Mouse (Mus musculus): ENCODE measurements around the gene Dnajb2. TPM values are rescaled to one million over a fixed set of nuclear protein-coding genes. Genes with fewer than 3 reads are reported as not detected.
A peak's percentile ranks its signal among the peaks of the same experiment; 100 is the strongest.

Dnajb2 gene
- polyA plus RNA-seq, 2 experiments, result 22.4 to 41.9 TPM

GRCm38 (mm10) chr1:75255516-75256046 is 19.4 kb downstream of the Dnajb2 start:
- no peak for TF ChIP-seq POLR2A (IDR thresholded peaks at IDR 0.05; ENCODE audit: borderline replicate concordance, extremely low read depth, insufficient read depth, insufficient read length)
- 68% methylated on average over 10 of the region's 10 CpGs for WGBS
- Histone ChIP-seq H3K36me3 (ENCODE audit: control insufficient read depth, insufficient read depth, low read length) (no peaks in the 10 kb centered on the region), H3K4me1 (ENCODE audit: control insufficient read depth, insufficient read depth, low read length) (peaks cover 7% of the 10 kb centered on the region; the same call in 1 of the 2 replicates), H3K9me3 (ENCODE audit: control insufficient read depth, low read length) (no peaks in the 10 kb centered on the region), H3K4me3 (replicated peaks; ENCODE audit: low read length) (no peak overlapping the region), H3K27me3 (ENCODE audit: control insufficient read depth, insufficient read depth, low read length) (no peaks in the 10 kb centered on the region), H3K9ac (ENCODE audit: low read depth, low read length, severe bottlenecking) (no peak overlapping the region), H3K4me2 (replicated peaks; ENCODE audit: low read depth, low read length, severe bottlenecking) (no peak overlapping the region), H3K27ac (replicated peaks; ENCODE audit: low read depth, low read length) (no peak overlapping the region)
- ATAC-seq (ENCODE audit: low FRiP score, low read depth), result no peak
- DNase-seq (ENCODE audit: low spot score), result no peak

GRCm38 (mm10) chr1:75261278-75261677 is 25.1 kb downstream of the Dnajb2 start:
- Histone ChIP-seq H3K27ac (replicated peaks; ENCODE audit: low read depth, low read length) (no peak overlapping the region), H3K4me2 (replicated peaks; ENCODE audit: low read depth, low read length, severe bottlenecking) (no peak overlapping the region), H3K27me3 (ENCODE audit: control insufficient read depth, insufficient read depth, low read length) (peaks cover 41% of the 10 kb centered on the region), H3K4me1 (ENCODE audit: control insufficient read depth, insufficient read depth, low read length) (no peaks in the 10 kb centered on the region), H3K9me3 (ENCODE audit: control insufficient read depth, low read length) (no peaks in the 10 kb centered on the region), H3K9ac (ENCODE audit: low read depth, low read length, severe bottlenecking) (no peak overlapping the region), H3K36me3 (ENCODE audit: control insufficient read depth, insufficient read depth, low read length) (no peaks in the 10 kb centered on the region), H3K4me3 (replicated peaks; ENCODE audit: low read length) (no peak overlapping the region)
- ATAC-seq (ENCODE audit: low FRiP score, low read depth) (no peak), DNase-seq (ENCODE audit: low spot score) (no peak)
- no peak for TF ChIP-seq POLR2A (IDR thresholded peaks at IDR 0.05; ENCODE audit: borderline replicate concordance, extremely low read depth, insufficient read depth, insufficient read length)

- Histone ChIP-seq H3K4me3 (replicated peaks; ENCODE audit: low read length) (no peak overlapping the region), H3K27ac (replicated peaks; ENCODE audit: low read depth, low read length) (no peak overlapping the region), H3K27me3 (ENCODE audit: control insufficient read depth, insufficient read depth, low read length) (peaks cover 41% of the 10 kb centered on the region), H3K36me3 (ENCODE audit: control insufficient read depth, insufficient read depth, low read length) (no peaks in the 10 kb centered on the region), H3K9ac (ENCODE audit: low read depth, low read length, severe bottlenecking) (no peak overlapping the region), H3K4me1 (ENCODE audit: control insufficient read depth, insufficient read depth, low read length) (no peaks in the 10 kb centered on the region), H3K9me3 (ENCODE audit: control insufficient read depth, low read length) (no peaks in the 10 kb centered on the region), H3K4me2 (replicated peaks; ENCODE audit: low read depth, low read length, severe bottlenecking) (no peak overlapping the region)
- no peak for ATAC-seq (ENCODE audit: low FRiP score, low read depth)
- DNase-seq (ENCODE audit: low spot score), result peak; percentile 77
- WGBS, result 3% methylated on average over 39 of the region's 40 CpGs
- TF ChIP-seq POLR2A (IDR thresholded peaks at IDR 0.05; ENCODE audit: borderline replicate concordance, extremely low read depth, insufficient read depth, insufficient read length), result no peak
These were observed 27.1 kb downstream of the Dnajb2 start for GRCm38 (mm10) chr1:75262969-75263951.

GRCm38 (mm10) chr1:75264091-75264880 is 28.1 kb downstream of the Dnajb2 start, which contains the start of gene Ptprn:
TSS of gene Ptprn (minus strand) at chr1:75264502.
- no peak for ATAC-seq (ENCODE audit: low FRiP score, low read depth)
- 12% methylated on average over 31 of the region's 32 CpGs for WGBS
- TF ChIP-seq POLR2A (IDR thresholded peaks at IDR 0.05; ENCODE audit: borderline replicate concordance, extremely low read depth, insufficient read depth, insufficient read length), result no peak
- no peak within 1 kb of the TSS for H3K27ac ChIP-seq (replicated peaks; ENCODE audit: low read depth, low read length)
- no peak within 1 kb of the TSS for H3K4me3 ChIP-seq (replicated peaks; ENCODE audit: low read length)
- peaks cover 41% of the 10 kb centered on the region for H3K27me3 ChIP-seq (ENCODE audit: control insufficient read depth, insufficient read depth, low read length)
- no peak within 1 kb of the TSS for H3K4me2 ChIP-seq (replicated peaks; ENCODE audit: low read depth, low read length, severe bottlenecking)
- H3K9ac ChIP-seq (ENCODE audit: low read depth, low read length, severe bottlenecking), result no peak within 1 kb of the TSS
- H3K36me3 ChIP-seq (ENCODE audit: control insufficient read depth, insufficient read depth, low read length), result no peaks in the 10 kb centered on the region
- no peaks in the 10 kb centered on the region for H3K9me3 ChIP-seq (ENCODE audit: control insufficient read depth, low read length)
- no peaks in the 10 kb centered on the region for H3K4me1 ChIP-seq (ENCODE audit: control insufficient read depth, insufficient read depth, low read length)
- DNase-seq (ENCODE audit: low spot score), result no peak
